Mouse (Mus musculus) gastrocnemius, postnatal 25 days (tissue): ENCODE data around the gene Pgbd5. TPM values are rescaled to one million over a fixed set of nuclear protein-coding genes. Genes with fewer than 3 reads are reported as not detected.
"Not testable (repeated sequence)": the region's sequence is repeated elsewhere in the genome, so short reads cannot be mapped to it uniquely, and the experiment has no call there.

ENCODE experiments used
- DNase-seq: peaks from one replicate; pipeline ENCODE4 v3.0.0; 2022
- total RNA-seq, 2 experiments: library from RNA; stranded (reverse); gene quantifications; 1 replicate in 1 of 2; 2 replicates in 1 of 2; pipeline ENCODE4 v1.2.3; 2021

Pgbd5 gene
- total RNA-seq, 2 experiments from 2014 or later, result 0.26 to 0.40 TPM

DNA sequence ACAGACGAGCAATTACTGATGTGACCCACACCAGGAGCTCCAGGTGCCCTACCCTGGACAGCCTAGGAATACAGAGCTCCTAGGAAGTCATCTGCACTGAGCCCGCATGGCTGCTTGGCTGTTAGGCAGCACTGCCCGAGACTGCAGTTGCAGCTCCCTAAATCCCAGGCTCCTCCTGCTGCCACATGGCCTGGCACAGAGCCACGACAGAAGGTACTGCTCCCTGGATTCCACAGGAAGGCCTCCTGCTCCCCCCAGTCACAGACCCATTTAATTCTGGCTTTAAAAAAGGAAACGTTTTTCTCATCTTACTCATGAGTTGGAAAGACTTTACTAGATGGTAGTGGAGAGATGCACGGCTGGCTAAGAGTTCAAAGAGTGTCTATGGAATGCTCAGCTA is 10.0 kb downstream of the Pgbd5 start:
- no peak for DNase-seq

GRCm38 (mm10) chr8:124428721-124429120 is 10.7 kb downstream of the Pgbd5 start:
- DNase-seq, result not testable (repeated sequence)

- DNase-seq, result no peak
Measured at GRCm38 (mm10) chr8:124421413-124421812, 18.0 kb downstream of the Pgbd5 start.

- DNase-seq, result no peak
Measured at GRCm38 (mm10) chr8:124418927-124419326, 20.5 kb downstream of the Pgbd5 start.

- no peak for DNase-seq
Measured at GRCm38 (mm10) chr8:124418185-124418584, 21.3 kb downstream of the Pgbd5 start.

DNA sequence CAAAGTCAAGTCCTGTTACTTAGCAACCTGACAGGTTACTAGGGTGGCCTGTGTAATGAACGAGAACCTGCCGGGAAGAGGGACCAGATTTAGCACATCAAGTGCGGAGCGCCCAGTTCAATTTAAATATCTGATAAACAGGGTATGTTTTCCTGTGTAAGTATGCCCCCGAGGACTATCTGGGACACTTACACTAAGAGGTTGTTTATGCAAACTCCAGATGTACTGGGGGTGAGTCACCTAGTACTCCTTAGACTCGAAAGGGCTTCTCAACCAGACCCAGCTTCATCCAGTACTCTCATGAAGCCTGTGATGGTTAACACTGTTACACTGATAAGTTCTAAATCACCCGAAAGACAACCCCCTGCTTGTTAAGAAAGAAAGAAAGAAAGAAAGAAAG is 22.8 kb downstream of the Pgbd5 start:
- DNase-seq, result no peak

DNA sequence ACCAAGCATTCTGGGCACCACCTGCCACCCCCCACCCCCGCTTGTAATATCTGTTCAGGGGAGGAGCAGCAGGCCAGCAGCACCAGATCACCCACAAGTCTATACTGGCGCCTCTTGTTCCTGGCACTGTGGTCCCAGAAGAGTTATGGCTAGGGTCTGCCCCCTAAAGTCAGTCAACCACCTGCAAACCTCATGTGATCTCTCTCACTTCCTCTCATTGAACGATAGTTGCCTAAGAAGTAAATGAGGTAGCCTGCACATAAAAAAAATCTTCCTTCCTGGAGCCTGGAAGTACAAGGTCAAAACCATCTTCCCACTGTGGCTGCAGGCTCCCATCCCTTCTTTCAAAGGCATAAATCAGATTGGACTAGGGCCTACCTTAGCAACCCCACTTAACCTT is 23.7 kb downstream of the Pgbd5 start:
- DNase-seq, result no peak

GRCm38 (mm10) chr8:124415002-124415401 is 24.5 kb downstream of the Pgbd5 start:
- no peak for DNase-seq

GRCm38 (mm10) chr8:124413244-124413965 is 26.1 kb downstream of the Pgbd5 start:
- DNase-seq, result no peak

DNA sequence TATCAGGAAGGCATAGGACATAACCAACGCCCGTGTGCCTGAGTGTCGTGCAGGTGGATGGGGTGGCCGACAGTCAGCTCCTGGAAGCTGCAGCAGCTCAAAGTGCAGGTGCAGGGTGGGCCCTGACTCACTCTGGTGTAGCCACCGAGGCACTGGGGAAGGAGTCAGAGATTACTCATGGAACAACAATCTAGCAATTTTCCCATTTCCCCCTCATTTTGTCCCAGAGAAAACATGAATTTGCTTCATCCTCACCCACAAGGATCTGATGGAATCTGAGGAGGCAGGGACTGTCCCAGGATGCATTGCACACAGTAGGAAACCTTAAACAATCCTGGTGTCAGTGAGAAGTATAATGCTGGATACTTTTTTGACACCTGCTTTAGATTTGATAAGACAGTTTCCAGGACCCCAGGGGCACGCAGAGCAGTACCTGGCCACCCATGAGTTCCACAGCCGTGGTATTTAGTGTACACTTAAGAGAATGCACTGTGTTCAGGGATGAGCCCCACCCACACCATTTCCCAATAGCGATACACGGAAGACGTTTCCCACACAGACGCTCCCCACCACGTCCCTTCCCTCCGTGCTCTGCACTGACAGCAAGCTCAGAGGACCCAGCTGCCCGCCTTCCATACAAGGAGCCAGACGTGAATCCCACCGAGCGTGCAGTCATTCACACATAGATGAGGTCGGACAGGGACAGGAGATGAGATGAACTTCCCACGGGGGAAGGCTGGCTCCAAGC is 26.8 kb downstream of the Pgbd5 start:
- no peak for DNase-seq

- no peak for DNase-seq
Measured at GRCm38 (mm10) chr8:124404471-124405260, 34.8 kb downstream of the Pgbd5 start.

DNA sequence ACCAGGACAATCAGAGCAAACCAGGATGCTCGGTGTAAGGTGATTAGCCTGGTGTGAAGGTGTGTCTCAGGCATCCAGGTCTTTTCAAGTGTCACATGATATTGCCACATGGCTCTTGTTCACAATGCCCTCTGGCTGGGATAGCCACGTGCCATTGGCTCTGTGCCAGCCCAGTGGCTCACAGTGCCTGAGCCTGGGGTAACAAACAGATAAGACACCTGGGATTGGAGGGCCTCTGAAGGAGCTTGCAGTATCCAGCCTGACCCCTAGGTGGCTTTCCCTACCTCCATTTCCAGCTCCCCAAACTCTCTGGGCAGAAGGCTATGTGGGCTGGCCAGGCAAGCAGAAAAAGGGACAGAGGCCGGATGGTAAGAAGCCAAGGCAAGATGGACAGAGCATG is 35.6 kb downstream of the Pgbd5 start:
- DNase-seq, result no peak

GRCm38 (mm10) chr8:124399403-124399861 is 40.0 kb downstream of the Pgbd5 start:
- DNase-seq, result no peak

GRCm38 (mm10) chr8:124398843-124399402 is 40.5 kb downstream of the Pgbd5 start:
- DNase-seq, result no peak

- DNase-seq, result no peak
Measured at GRCm38 (mm10) chr8:124397321-124398065, 42.0 kb downstream of the Pgbd5 start.

DNA sequence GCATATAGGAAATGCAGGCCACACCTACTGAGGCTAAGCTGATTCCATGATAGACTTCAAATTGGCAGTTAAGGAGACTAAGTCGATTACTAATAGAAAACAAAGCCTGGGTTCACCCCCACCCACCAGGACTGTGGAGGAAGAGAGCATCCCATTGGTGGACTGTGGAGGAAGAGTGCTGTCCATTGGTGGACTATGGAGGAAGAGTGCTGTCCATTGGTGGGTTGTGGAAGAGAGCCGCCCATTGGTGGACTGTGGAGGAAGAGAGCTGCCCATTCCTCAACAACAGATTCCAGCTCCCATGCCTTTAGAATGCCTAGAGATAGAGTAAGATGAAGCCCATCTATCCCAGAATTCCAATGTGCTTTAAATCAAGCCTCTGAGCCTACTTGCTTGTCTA is 42.9 kb downstream of the Pgbd5 start:
- no peak for DNase-seq

- DNase-seq, result no peak
Measured at GRCm38 (mm10) chr8:124395392-124395791, 44.1 kb downstream of the Pgbd5 start.

DNA sequence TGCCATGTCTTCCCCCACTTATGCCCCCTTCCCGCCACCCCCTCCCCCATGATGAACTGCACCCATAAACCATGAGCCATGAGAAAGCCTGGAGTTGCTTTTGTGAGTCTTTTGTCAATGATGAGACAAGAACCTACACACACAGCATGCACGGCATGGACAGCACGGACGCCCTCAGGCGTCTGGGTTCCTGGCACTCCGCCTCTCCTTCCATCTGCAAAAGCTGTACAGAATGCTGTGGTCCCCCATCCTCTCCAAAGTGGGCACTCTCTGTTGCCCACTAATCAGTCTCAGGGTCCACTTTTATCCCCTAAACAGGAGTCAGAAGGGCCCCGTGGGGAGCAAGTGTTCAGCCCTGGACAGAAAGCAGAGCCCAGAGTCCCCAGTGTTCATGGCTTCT is 44.5 kb downstream of the Pgbd5 start:
- no peak for DNase-seq

DNA sequence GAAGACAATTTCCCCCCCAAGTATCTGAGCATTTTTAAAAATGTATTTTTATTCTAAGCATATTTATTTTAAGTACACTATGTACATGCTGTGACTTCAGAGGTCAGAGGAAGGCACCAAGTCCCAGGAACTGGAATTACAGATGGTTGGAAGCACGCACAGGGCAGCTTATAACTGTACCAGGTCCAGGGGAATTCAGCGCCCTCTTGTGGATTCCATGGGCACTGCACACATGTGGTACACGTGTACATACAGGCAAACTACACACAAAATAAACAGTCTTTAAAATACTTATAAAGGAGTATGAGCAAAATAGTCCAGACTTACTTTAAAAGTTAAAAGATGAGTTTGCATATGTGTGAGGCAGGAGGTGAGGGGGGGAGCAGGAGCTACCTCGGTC is 45.5 kb downstream of the Pgbd5 start:
- no peak for DNase-seq

- DNase-seq, result no peak
Measured at GRCm38 (mm10) chr8:124393013-124393412, 46.4 kb downstream of the Pgbd5 start.

DNA sequence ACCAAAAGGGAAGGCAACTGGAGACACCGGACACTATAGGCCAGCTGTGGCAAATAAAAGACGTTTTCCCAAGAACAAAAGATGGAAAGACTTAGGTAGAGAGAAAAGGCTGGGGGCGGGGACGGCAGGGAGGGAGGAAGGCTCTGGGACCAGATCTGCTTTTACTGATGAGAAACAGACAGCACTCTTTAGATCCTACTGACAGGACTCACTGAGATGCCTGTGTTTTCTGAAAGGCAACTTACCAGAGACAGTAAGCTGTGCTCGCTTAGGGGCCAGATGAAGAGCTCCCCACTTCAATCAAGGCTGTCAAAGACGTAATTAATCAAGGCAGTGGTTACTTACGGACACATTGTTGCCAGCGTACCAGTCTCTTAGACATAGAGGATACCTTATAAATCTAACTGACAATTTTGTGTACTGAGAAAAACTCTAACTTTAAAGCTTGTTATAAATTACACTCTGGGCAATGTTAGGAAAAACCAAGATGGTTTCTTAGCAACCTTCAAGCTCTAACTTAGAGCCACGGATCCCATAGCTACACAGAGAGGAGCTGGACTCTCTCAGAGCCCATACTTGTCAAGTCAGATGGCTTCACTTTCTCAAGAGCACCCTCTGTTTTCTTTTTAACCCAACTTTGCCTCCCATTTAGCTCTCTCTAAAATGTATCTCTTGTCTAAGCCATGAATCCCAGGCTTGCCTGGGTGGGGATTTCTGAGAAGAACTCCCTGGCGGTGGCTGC is 47.0 kb downstream of the Pgbd5 start:
- no peak for DNase-seq
